Mouse (Mus musculus): ENCODE results near the gene Klc2.

DNA sequence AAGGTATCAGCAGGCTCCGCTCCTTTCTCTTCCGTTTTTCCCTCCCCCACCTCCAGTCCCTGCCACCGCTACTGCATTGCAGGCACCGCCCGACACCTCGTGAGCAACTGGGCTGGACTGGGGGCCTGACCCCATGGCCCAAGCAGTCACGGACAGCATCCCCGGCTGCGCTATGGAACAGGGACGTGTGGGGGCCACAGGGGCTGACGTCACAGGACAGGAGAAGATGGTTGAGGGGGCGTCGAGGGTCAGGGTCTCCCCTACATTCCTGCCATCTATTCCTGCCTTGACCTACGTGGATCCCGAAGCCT is 33.6 kb downstream of the Klc2 start:
- no peak for TF ChIP-seq CTCF (conservative IDR thresholded peaks at IDR 0.05; ENCODE audit: low read length)
- TF ChIP-seq NANOG (IDR thresholded peaks at IDR 0.05; ENCODE audit: borderline replicate concordance, low read length): no peak
